Mouse (Mus musculus) myocyte (in vitro differentiated cells): ENCODE data around the gene Arhgap25.

Source experiments
- E2F4 ChIP-seq: IDR thresholded peaks from one replicate; pipeline ENCODE4 v1.6.1; 2011; ENCODE audit warnings: mild to moderate bottlenecking, control low read depth, moderate library complexity; ENCODE audit not compliant: insufficient read depth
- POLR2A ChIP-seq: IDR thresholded peaks from one replicate; pipeline ENCODE4 v1.6.1; 2011; ENCODE audit warnings: low read depth, mild to moderate bottlenecking, control low read depth, moderate library complexity; ENCODE audit not compliant: insufficient read length
- TCF12 ChIP-seq: IDR thresholded peaks from one replicate; pipeline ENCODE4 v1.6.1; 2011; ENCODE audit warnings: mild to moderate bottlenecking, control low read depth; ENCODE audit not compliant: poor library complexity, insufficient read depth, severe bottlenecking

- no peak for TF ChIP-seq E2F4
- TF ChIP-seq TCF12, result no peak
- no peak for TF ChIP-seq POLR2A
Observed at GRCm38 (mm10) chr6:87553724-87554123, 20.7 kb upstream of the Arhgap25 start.
